Mouse (Mus musculus) layer of hippocampus, postnatal 36 days (tissue): ENCODE results near the gene Rab3gap1. TPM values are rescaled to one million over a fixed set of nuclear protein-coding genes. Genes with fewer than 3 reads are reported as not detected.

Source experiments
- DNase-seq, 2 experiments: peaks; one replicate each; pipeline ENCODE4 v3.0.0; 2022
- total RNA-seq, 2 experiments: library from RNA; stranded (reverse); gene quantifications; 2 replicates each; pipeline ENCODE4 v1.2.3; 2021

Rab3gap1 gene
- total RNA-seq, 2 experiments from 2014 or later: 68.5 to 69.1 TPM

DNA sequence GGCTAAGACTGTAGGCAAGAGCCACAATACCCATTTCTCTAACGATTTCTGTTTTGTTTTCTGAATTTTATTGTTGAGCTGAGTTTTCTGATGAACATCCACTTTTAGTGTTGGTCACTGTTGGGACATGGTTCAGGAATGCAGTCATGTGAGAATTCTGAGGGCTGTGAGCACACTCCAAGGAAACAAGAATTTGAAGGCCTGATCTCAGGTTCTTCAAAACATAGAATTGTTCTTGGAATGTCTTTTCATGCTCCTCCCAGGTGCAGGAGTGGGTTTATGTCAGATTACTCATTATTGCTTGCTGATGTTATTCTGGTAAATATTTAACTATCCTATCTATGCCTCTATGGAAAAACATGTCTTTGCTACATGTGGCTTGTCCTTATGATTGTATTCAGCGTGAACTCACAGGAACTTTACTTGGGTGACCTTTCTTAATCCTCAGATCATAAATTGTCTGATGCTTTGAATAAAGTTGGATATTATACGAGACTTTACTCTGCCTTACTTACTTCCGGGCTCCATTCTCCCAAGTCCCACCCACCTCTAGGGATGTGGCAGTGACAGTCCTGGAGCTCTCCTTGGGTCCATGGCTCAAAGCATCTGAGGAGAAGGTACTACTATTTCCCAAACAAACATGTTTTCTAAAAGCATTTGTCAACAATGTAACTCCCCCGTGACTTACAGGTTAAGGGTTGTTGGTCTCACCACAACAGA, 114.9 kb downstream of the Rab3gap1 start:
- DNase-seq: no peak

DNA sequence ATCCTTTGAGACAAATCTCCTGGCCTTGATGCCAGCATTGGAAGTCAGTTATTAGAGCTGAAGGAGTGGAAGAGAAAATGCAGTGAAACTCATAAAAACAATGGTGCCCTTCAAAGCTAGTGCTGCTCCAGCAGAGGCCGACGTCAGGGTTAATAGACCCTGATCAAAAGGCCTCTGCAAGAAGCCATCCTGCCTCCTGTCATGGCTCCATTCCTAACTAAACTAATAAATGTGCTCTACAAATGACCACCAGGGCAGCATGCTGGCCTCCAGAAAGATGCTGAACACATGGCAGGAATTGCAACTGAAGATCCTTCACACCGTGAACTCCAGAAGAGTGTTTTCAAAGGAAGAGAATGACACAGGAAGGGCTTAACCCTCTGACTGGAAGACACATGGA, 116.8 kb downstream of the Rab3gap1 start:
- DNase-seq: no peak

DNA sequence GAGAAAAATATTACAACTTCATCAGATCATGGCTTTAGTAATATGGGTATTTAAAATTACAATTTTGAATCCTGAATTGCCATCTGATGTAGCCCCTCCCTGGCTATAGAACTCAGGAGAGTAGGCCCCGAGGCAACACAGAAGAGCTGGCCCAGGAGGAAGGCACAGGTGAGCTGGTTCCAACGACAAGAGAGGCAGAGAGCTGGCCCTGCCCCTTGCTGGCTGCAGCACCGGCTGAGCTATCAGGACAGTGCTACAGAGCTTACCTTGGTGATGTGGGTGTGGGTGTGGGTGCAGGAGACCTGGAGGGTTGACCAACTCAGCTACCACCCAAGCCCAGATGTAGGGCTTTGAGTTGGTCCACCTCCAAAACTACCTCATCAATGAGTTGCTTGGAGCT, 119.7 kb downstream of the Rab3gap1 start:
- DNase-seq: no peak

DNA sequence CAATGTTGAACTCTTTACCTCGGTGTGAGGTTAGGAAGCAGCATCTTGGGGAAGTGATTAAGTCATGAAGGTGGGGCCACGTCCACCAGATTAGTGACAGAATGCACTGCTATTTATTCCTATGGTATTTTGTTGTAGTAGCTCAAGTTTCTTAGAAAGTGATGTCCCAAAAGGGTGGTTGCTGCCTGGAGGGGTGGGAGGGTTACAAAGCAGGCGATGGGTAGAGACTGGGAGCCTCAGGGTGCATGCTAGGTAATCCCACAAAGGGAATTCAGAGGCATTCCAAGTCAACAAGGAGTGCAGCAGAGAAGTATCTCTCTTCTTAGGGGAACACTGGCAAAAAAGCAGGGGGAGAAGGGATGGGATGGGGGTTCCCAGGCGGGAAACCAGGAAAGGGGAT, 120.8 kb downstream of the Rab3gap1 start:
- no peak for DNase-seq

DNA sequence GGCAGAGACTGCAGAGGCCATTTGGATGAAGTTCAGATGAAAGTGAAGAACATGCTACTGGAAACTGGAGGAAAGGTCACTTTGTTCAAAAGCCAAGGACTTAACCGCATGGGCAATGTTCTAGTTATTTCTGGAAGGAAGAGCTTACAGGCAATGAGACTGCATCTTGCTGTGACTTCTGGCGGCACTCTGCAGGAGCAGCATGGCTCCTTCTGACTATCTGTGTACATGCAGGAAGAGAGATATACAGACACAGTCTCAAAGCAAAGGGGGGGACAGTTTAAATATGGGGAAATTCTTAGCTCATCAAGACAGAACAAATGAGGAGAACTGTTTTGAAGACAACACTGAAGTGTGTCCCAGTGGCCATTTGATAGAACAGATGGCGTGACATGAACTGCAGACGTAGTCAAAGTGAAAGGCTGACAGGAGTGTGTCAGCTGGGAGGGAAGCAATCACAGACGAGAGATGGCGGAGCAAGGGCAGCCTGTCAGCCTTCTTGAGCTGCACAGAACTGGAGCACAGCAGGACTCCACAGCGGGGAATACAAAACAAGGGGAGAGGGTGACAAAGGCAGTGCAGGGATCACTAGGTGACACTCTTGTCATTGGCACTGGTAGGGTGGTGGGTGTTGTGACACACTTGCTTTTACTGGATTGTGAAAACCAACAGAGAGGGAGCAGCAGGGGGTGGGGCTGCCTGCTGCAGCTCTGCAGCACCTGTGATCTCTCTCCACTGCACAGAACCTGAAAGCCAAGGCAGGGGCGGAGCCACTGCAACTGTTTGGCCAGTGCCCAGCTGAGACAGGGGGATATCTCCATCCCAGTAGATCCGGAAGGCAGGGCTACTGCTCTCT, 121.5 kb downstream of the Rab3gap1 start:
- peak; percentile 24 to 28 for DNase-seq

Other genes starting within 250 kb of the Rab3gap1 start
- gene Tmem163, start 189.2 kb upstream of the Rab3gap1 start, total RNA-seq: 10 to 100 TPM; 10.4 to 11.7 TPM
- not detected for gene Acmsd, start 139.4 kb upstream of the Rab3gap1 start, total RNA-seq
- 10 to 100 TPM; 65.2 to 76.8 TPM for gene Ccnt2, start 94.6 kb upstream of the Rab3gap1 start, total RNA-seq
- gene Map3k19, start 13.7 kb upstream of the Rab3gap1 start, total RNA-seq: 1 to 10 TPM; 6.1 to 7.1 TPM
- 1 to 10 TPM; 5.8 to 7.2 TPM for gene Zranb3, start 234.3 kb downstream of the Rab3gap1 start, total RNA-seq
- 100 to 1,000 TPM; 242 to 274 TPM for gene R3hdm1, start 234.5 kb downstream of the Rab3gap1 start, total RNA-seq